Mouse (Mus musculus): ENCODE measurements around the gene Scfd2.

- no peak for TF ChIP-seq CTCF (IDR thresholded peaks at IDR 0.05; ENCODE audit: low read depth, low read length)
- TF ChIP-seq POLR2A (IDR thresholded peaks at IDR 0.05; ENCODE audit: borderline replicate concordance, low read depth, low read length): no peak
These were observed 189.0 kb downstream of the Scfd2 start for GRCm38 (mm10) chr5:74342557-74342956.
